In genomic region chr2:135797677-135798546, GRCm38 (mm10) we compare ENCODE assay signal across 9 mouse cellular contexts.
A peak's percentile ranks its signal among the peaks of the same experiment; 100 is the strongest.
DNase-seq lines count a peak whose midpoint lies in the region; ATAC-seq and TF ChIP-seq lines count a peak whose summit lies in the region.
"Had no signal": no experiment of that assay in that cellular context is flagged by ENCODE, and none has a peak within 500 bp of the region (broad histone marks: within the 10 kb centered on the region; RNA-seq: fewer than 3 reads in every experiment).

No protein-coding gene starts in this region.

- H3K36me3 ChIP-seq in embryonic facial prominence, embryonic 12.5 days: no peaks in the 10 kb centered on the region
- no peaks in the 10 kb centered on the region for H3K36me3 ChIP-seq in hindbrain, embryonic 16.5 days (ENCODE audit: control insufficient read depth, insufficient read depth, low read length)
- no peaks in the 10 kb centered on the region for H3K36me3 ChIP-seq in stomach, postnatal 0 days (ENCODE audit: control insufficient read depth, insufficient read depth, low read length)

- peaks cover 22% of the 10 kb centered on the region for H3K4me1 ChIP-seq in embryonic facial prominence, embryonic 12.5 days
- H3K4me1 ChIP-seq in hindbrain, embryonic 16.5 days (ENCODE audit: control insufficient read depth, insufficient read depth, low read depth, low read length): peaks cover 9% of the 10 kb centered on the region
- H3K4me1 ChIP-seq in stomach, postnatal 0 days (replicated peaks; ENCODE audit: control insufficient read depth, insufficient read depth): no peaks in the 10 kb centered on the region

- no peaks in the 10 kb centered on the region for H3K9me3 ChIP-seq in embryonic facial prominence, embryonic 12.5 days
- no peaks in the 10 kb centered on the region for H3K9me3 ChIP-seq in hindbrain, embryonic 16.5 days (ENCODE audit: control insufficient read depth, low read length)
- no peaks in the 10 kb centered on the region for H3K9me3 ChIP-seq in stomach, postnatal 0 days (ENCODE audit: control insufficient read depth, low read length)

- ATAC-seq in embryonic facial prominence, embryonic 12.5 days (ENCODE audit: insufficient number of reproducible peaks, insufficient read depth, low FRiP score, low TSS enrichment): 0 out of 2 replicates have a peak, but pooled peaks have one; percentile 41
- peak; percentile 76 for ATAC-seq in hindbrain, embryonic 16.5 days
- no peak for ATAC-seq in stomach, postnatal 0 days (ENCODE audit: low FRiP score, low TSS enrichment)

- H3K4me2 ChIP-seq in embryonic facial prominence, embryonic 12.5 days (replicated peaks): no peak overlapping the region
- no peak overlapping the region for H3K4me2 ChIP-seq in hindbrain, embryonic 16.5 days (ENCODE audit: low read length)
- H3K4me2 ChIP-seq in stomach, postnatal 0 days (replicated peaks; ENCODE audit: low read depth): no peak overlapping the region

- DNase-seq in gastrocnemius, postnatal 25 days: peak; percentile 31
- DNase-seq in gastrocnemius, postnatal 10 days: no peak
- peak; percentile 28 to 31 for DNase-seq in B cell, adult 2 months
- DNase-seq in stomach, postnatal 0 days (ENCODE audit: low spot score): no peak
- no peak for DNase-seq in T-cell, adult 2 months (ENCODE audit: low spot score)
- DNase-seq in urinary bladder, postnatal 25 days (ENCODE audit: low spot score): no peak

- no peak for TF ChIP-seq CTCF in stomach, postnatal 0 days (IDR thresholded peaks at IDR 0.05; ENCODE audit: low read depth)

- no peak for TF ChIP-seq EP300 in stomach, postnatal 0 days (optimal IDR thresholded peaks at IDR 0.05)

- peak overlapping the region; percentile 78 for H3K27ac ChIP-seq in embryonic facial prominence, embryonic 12.5 days
- peak overlapping the region; percentile 63 for H3K27ac ChIP-seq in hindbrain, embryonic 16.5 days (ENCODE audit: low read depth, low read length)
- H3K27ac ChIP-seq in stomach, postnatal 0 days (replicated peaks): 0 out of 2 replicates have a peak overlapping the region, but pooled peaks have one; percentile 49

- H3K27me3 ChIP-seq in embryonic facial prominence, embryonic 12.5 days: no peaks in the 10 kb centered on the region
- H3K27me3 ChIP-seq in hindbrain, embryonic 16.5 days (replicated peaks; ENCODE audit: control insufficient read depth, insufficient read depth, low read length): no peaks in the 10 kb centered on the region
- H3K27me3 ChIP-seq in stomach, postnatal 0 days (ENCODE audit: control insufficient read depth, insufficient read depth, low read length): no peaks in the 10 kb centered on the region
- H3K27me3 ChIP-seq: CH12.LX had no signal

- no peak overlapping the region for H3K4me3 ChIP-seq in embryonic facial prominence, embryonic 12.5 days
- H3K4me3 ChIP-seq in hindbrain, embryonic 16.5 days (ENCODE audit: low read length): no peak overlapping the region
- H3K4me3 ChIP-seq in stomach, postnatal 0 days (ENCODE audit: low read depth, low read length): no peak overlapping the region

- 14% methylated on average over 5 of the region's 5 CpGs for WGBS in embryonic facial prominence, embryonic 12.5 days
- WGBS in hindbrain, embryonic 16.5 days: 29% methylated on average over 5 of the region's 5 CpGs
- WGBS in stomach, postnatal 0 days: 61% methylated on average over 5 of the region's 5 CpGs

- no peak overlapping the region for H3K9ac ChIP-seq in embryonic facial prominence, embryonic 12.5 days
- H3K9ac ChIP-seq in hindbrain, embryonic 16.5 days (ENCODE audit: low read depth, low read length): no peak overlapping the region
- H3K9ac ChIP-seq in stomach, postnatal 0 days (ENCODE audit: low read length): no peak overlapping the region

Comparison
In these comparisons a context has a peak if more than half of its experiments do, and no peak if none do; other contexts are left out.
1. DNase-seq: peak in gastrocnemius, postnatal 25 days (single experiment) and B cell, adult 2 months (2 of 2); none in gastrocnemius, postnatal 10 days (single experiment), stomach, postnatal 0 days (single experiment), T-cell, adult 2 months (single experiment) and urinary bladder, postnatal 25 days (single experiment).
2. Peak in every context shown above with its lines, with median percentiles within 50 percentile points of each other: H3K27ac ChIP-seq.